Mouse (Mus musculus) forebrain, postnatal 0 days (tissue): ENCODE results near the gene Abcg4. TPM values are rescaled to one million over a fixed set of nuclear protein-coding genes. Genes with fewer than 3 reads are reported as not detected.
A peak's percentile ranks its signal among the peaks of the same experiment; 100 is the strongest.
"Not testable (repeated sequence)": the region's sequence is repeated elsewhere in the genome, so short reads cannot be mapped to it uniquely, and the experiment has no call there.

ENCODE experiments used
- ATAC-seq: fragments of 200-750 bp; cut with Nextera tagmentation; 2 replicates; pipeline ENCODE4 v1.8.0; 2017; ENCODE audit warnings: mild to moderate bottlenecking, moderate library complexity
- DNase-seq: peaks from one replicate; pipeline ENCODE4 v3.0.0-alpha.2; 2015
- H3K27ac ChIP-seq: fragments of 300-500 bp; sonication (generic); 2 replicates; pipeline ENCODE4 v1.5.1; 2014; ENCODE audit warnings: low read depth, mild to moderate bottlenecking, antibody characterized with exemption, low read length, moderate library complexity, mixed read lengths
- H3K27me3 ChIP-seq: fragments of 300-500 bp; sonication (generic); 2 replicates; pipeline ENCODE4 v1.6.1; 2014; ENCODE audit warnings: mild to moderate bottlenecking, low read length, mixed read lengths; ENCODE audit not compliant: insufficient read depth
- H3K36me3 ChIP-seq: fragments of 300-500 bp; sonication (generic); 2 replicates; pipeline ENCODE4 v1.6.1; 2014; ENCODE audit warnings: mild to moderate bottlenecking, moderate library complexity; ENCODE audit not compliant: insufficient read depth
- H3K4me1 ChIP-seq: fragments of 300-500 bp; sonication (generic); 2 replicates; pipeline ENCODE4 v1.6.1; 2014; ENCODE audit warnings: antibody characterized with exemption; ENCODE audit not compliant: insufficient read depth
- H3K4me2 ChIP-seq: fragments of 300-500 bp; sonication (generic); 2 replicates; pipeline ENCODE4 v1.6.1; 2014; ENCODE audit warnings: low read depth, mild to moderate bottlenecking, moderate library complexity
- H3K4me3 ChIP-seq: fragments of 300-500 bp; sonication (generic); 2 replicates; pipeline ENCODE4 v1.5.1; 2014; ENCODE audit warnings: low read depth, low read length, mixed read lengths
- H3K9ac ChIP-seq: fragments of 300-500 bp; sonication (generic); 2 replicates; pipeline ENCODE4 v1.6.1; 2014; ENCODE audit warnings: mild to moderate bottlenecking
- H3K9me3 ChIP-seq: fragments of 300-500 bp; sonication (generic); 2 replicates; pipeline ENCODE4 v1.6.1; 2016; ENCODE audit warnings: low read length
- CTCF ChIP-seq: sonication (generic); IDR thresholded peaks from 2 replicates; pipeline ENCODE4 v1.5.1; 2016; ENCODE audit warnings: antibody characterized with exemption, control low read depth, low read depth
- WGBS: fragments of 180-500 bp; shearing (Covaris S2); extraction: QIAGEN DNeasy Blood & Tissue Kit; methylation state at CpG from one replicate; pipeline ENCODE4 v1.1.7; 2014; 5-methylcytosine and 5-hydroxymethylcytosine counted together
- polyA plus RNA-seq: library from polyadenylated mRNA; unstranded; fragments of >200 nt; fragmentation: Nextera tagmentation; extraction: Ambion mirVana; gene quantifications from 2 replicates; pipeline ENCODE4 v1.2.1, GENCODE M21; 2015
- total RNA-seq: library from RNA; depleted of rRNA; stranded (reverse); fragments of >200 nt; gene quantifications from 2 replicates; pipeline ENCODE4 v1.2.3, GENCODE M21; 2014

Gene Abcg4
- total and polyA plus RNA-seq, 2 experiments from 2014 or later = 20.4 to 45.2 TPM

DNA sequence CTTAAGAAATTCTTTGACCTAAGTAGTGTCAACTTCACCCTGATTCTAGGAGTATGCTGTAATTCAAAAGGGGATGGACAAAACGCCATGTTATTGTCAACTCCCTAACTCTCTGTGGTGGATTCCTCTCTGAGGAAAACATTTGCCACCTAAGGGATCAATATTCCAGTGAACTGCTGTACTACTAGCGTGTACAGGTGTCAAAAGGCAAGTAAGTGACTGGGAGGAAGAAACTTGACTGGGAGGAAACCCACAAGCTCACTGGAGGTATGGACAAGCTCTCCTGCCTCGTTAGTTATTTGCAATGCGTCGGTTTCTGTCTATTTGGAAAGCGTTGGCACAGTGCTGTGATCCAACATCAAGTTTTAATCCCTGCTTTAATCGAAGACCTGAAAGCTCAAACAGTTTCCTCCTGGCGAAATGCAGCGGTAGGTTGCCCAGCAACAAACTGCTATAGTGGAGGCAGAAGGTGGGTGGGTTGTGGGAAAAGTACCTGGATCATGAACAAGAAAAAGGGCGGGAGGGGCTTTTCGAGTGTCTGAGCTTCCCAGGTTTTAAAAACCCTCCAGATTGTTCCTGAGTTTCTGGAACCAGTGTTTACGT, 37.5 kb upstream of the Abcg4 start, which contains the start of gene Dpagt1:
Dpagt1 (plus strand) TSS at position 252 of the 603 bp plus-strand sequence.
- DNase-seq = no peak
- Histone ChIP-seq H3K27me3 (no peaks in the 10 kb centered on the region), H3K9me3 (no peaks in the 10 kb centered on the region), H3K27ac (peak within 1 kb of the TSS; percentile 87), H3K9ac (peak within 1 kb of the TSS; percentile 76), H3K4me1 (0 out of 2 replicates have a peak, but pooled peaks cover 11% of the 10 kb centered on the region), H3K36me3 (peaks cover 17% of the 10 kb centered on the region; the same call in 1 of the 2 replicates), H3K4me2 (peak within 1 kb of the TSS; percentile 85), H3K4me3 (peak within 1 kb of the TSS; percentile 79)
- TF ChIP-seq CTCF = no peak
- ATAC-seq = peak; percentile 71
- 2% methylated on average over 12 of the region's 12 CpGs for WGBS

DNA sequence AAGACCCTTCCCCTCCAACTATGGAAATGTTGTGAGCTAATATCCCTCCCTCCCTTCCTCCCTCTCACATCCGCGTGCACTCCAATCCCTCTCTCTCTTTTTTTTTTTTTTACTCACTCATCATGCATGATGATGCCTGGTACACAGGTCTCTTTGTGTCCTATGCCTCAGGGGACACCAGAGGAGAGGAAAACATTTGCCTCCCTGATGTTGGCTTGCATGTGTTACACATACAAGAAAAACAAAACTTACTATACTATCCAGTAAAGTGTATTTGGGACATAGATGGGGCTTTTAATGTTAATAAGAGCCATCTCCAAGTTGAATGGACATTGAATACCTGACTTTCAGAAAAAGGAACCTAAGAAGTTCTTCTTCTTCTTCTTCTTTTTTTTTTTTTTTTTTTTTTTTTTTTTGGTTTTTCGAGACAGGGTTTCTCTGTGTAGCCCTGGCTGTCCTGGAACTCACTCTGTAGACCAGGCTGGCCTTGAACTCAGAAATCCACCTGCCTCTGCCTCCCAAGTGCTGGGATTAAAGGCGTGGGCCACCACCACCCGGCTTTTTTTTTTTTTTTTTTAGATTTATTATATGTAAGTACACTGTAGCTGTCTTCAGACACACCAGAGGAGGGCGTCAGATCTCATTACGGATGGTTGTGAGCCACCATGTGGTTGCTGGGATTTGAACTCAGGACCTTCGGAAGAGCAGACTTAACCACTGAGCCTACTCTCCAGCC, 36.8 kb upstream of the Abcg4 start:
- not testable (repeated sequence) for DNase-seq, H3K27ac ChIP-seq, ATAC-seq, H3K9me3 ChIP-seq, H3K27me3 ChIP-seq
- WGBS = 72% methylated on average over 7 of the region's 8 CpGs
- 0 out of 2 replicates have a peak overlapping the region, but pooled peaks have one; percentile 76 for H3K9ac ChIP-seq
- H3K4me3 ChIP-seq = peak overlapping the region; percentile 79
- H3K36me3 ChIP-seq = peaks cover 12% of the 10 kb centered on the region; the same call in 1 of the 2 replicates
- H3K4me1 ChIP-seq = 0 out of 2 replicates have a peak, but pooled peaks cover 11% of the 10 kb centered on the region
- H3K4me2 ChIP-seq = peak overlapping the region; percentile 85

DNA sequence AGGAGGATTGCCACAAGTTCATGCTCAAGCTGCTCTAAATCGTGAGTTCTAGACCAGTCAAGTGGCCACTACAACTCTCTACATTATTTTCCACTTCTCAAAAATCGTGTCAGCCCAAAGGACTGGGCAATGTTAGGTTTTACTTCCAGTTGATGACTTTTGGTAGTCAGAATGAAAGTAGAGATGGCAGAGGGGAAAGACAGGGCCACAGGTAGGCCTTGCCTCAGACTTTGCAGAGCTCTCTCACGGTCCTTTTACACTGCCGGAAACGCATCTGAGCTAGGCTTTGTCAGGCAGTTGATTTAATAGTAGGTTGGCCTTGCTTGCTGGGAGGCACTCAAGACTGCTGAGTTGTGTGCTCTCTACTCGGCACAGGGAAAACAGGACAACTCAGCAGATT, 35.7 kb upstream of the Abcg4 start:
- H3K27me3 ChIP-seq = no peaks in the 10 kb centered on the region
- no peak overlapping the region for H3K27ac ChIP-seq
- no peak overlapping the region for H3K4me2 ChIP-seq
- WGBS = 83% methylated on average over 6 of the region's 6 CpGs
- ATAC-seq (no peak), DNase-seq (no peak)
- peaks cover 13% of the 10 kb centered on the region; the same call in 1 of the 2 replicates for H3K4me1 ChIP-seq
- H3K36me3 ChIP-seq = peaks cover 4% of the 10 kb centered on the region; the same call in 1 of the 2 replicates
- no peak overlapping the region for H3K9ac ChIP-seq
- no peaks in the 10 kb centered on the region for H3K9me3 ChIP-seq
- TF ChIP-seq CTCF = no peak
- H3K4me3 ChIP-seq = no peak overlapping the region

DNA sequence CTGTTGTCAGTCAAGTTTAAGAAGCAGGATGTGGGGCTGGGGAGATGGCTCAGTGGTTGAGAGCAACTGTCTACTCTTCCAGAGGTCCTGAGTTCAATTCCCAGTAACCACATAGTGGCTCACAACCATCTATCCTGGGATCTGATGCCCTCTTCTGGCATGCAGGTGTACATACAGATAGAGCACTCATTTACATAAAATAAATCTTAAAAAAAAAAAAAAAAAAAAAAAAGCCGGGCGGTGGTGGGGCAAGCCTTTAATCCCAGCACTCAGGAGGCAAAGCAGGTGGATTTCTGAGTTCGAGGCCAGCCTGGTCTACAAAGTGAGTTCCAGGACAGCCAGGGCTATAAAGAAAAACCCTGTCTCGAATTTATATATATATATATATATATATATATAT, 35.2 kb upstream of the Abcg4 start:
- H3K9me3 ChIP-seq, H3K4me3 ChIP-seq, DNase-seq, H3K4me2 ChIP-seq, H3K27ac ChIP-seq, H3K27me3 ChIP-seq, H3K36me3 ChIP-seq, ATAC-seq, H3K9ac ChIP-seq: not testable (repeated sequence)
- WGBS = 70% methylated on average over 4 of the region's 4 CpGs
- peaks cover 17% of the 10 kb centered on the region for H3K4me1 ChIP-seq

DNA sequence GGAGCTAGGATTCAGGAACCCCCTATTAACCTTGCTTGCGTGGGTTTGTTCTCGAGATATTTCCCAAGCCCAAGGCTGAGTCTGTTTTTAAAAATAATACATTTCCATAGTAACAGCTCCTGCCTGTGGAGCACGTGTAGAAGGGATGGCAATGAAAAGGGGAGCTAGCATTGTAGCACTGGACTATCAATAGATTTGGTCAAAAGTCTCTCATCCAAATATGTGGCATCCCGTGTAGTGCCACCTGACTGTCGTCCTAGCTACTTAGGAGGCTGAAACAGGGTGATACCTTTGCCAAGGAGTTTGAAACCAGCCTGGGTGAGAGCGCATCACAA, 32.4 kb upstream of the Abcg4 start:
- 13% methylated on average over 6 of the region's 6 CpGs for WGBS
- TF ChIP-seq CTCF = no peak
- Histone ChIP-seq H3K9me3 (no peaks in the 10 kb centered on the region), H3K4me1 (peaks cover 22% of the 10 kb centered on the region), H3K27ac (peak overlapping the region; percentile 87), H3K4me2 (peak overlapping the region; percentile 71), H3K36me3 (peaks cover 5% of the 10 kb centered on the region), H3K27me3 (no peaks in the 10 kb centered on the region), H3K9ac (peak overlapping the region; percentile 87), H3K4me3 (peak overlapping the region; percentile 91)
- ATAC-seq (peak; percentile 70), DNase-seq (no peak)

DNA sequence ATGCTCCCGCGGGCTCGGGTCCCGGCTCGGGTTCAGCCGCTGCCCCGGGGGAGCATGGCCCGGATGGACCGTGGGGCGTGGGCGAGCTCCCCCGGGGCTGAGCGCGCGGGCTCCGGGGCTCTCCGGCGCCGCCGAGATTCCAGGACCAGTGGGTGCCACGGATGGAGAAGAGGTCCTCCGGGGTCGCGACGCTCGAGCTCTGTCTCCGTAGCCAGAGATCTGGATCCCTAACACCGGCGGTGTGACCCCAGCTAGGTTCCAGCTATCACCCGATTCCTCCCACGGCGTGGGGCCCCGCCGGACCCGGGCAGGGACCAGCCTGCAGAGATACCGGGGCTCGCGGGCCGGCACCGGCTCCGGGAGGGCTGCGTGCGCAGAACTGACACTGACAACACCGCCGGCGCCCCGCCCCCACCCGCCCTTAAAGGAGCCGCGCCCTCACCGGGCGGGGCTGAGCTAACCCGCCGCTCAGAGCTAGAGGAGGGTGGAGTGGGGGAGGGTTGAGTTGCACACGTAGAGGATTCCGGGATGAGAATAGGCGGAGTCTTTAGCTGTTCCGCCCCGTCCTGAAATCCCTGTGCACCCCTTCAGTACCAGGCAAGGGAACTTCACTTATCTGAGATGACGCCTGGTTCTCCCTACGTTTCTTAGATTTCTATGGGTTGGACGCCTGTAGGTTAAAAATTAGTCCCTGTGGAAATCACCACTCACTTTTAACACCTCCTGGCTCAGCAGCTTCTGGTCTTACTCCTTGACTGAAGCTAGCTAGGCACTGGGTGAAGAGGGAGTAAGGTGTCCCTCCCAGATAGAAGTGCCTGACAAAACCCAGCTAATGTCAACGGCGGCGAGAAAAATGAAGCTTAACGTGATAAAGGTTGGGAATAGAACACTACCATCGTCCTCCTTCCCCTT, 31.7 kb upstream of the Abcg4 start, which contains the start of gene C2cd2l:
C2cd2l (minus strand) TSS at position 399 of the 912 bp plus-strand sequence.
- peak within 1 kb of the TSS; percentile 87 for H3K27ac ChIP-seq
- peak within 1 kb of the TSS; percentile 71 for H3K4me2 ChIP-seq
- TF ChIP-seq CTCF = no peak
- peaks cover 19% of the 10 kb centered on the region for H3K4me1 ChIP-seq
- peaks cover 11% of the 10 kb centered on the region for H3K36me3 ChIP-seq
- peak within 1 kb of the TSS; percentile 91 for H3K4me3 ChIP-seq
- DNase-seq (peak; percentile 98), ATAC-seq (peak; percentile 100)
- no peaks in the 10 kb centered on the region for H3K9me3 ChIP-seq
- H3K9ac ChIP-seq = peak within 1 kb of the TSS; percentile 87
- WGBS = under 1% methylated on average over 66 of the region's 67 CpGs
- no peaks in the 10 kb centered on the region for H3K27me3 ChIP-seq
